Mouse (Mus musculus) embryonic facial prominence, embryonic 10.5 days (tissue): ENCODE measurements around the gene Parl. TPM values are rescaled to one million over a fixed set of nuclear protein-coding genes. Genes with fewer than 3 reads are reported as not detected.

ENCODE experiments used
- DNase-seq: peaks from one replicate; pipeline ENCODE4 v3.0.0-alpha.2; 2017; ENCODE audit warnings: low spot score
- H3K27ac ChIP-seq: fragments of 300-500 bp; sonication (generic); replicated peaks from 2 replicates; pipeline ENCODE4 v1.5.1; 2016; ENCODE audit warnings: mild to moderate bottlenecking
- H3K27me3 ChIP-seq: fragments of 300-500 bp; sonication (generic); replicated peaks from 2 replicates; pipeline ENCODE4 v1.6.1; 2016; ENCODE audit warnings: low read depth, mild to moderate bottlenecking; ENCODE audit not compliant: poor library complexity, severe bottlenecking
- H3K36me3 ChIP-seq: fragments of 300-500 bp; sonication (generic); replicated peaks from 2 replicates; pipeline ENCODE4 v1.6.1; 2016; ENCODE audit warnings: mild to moderate bottlenecking, moderate library complexity
- H3K4me1 ChIP-seq: fragments of 300-500 bp; sonication (generic); 2 replicates; pipeline ENCODE4 v1.6.1; 2016
- H3K4me3 ChIP-seq: fragments of 300-500 bp; sonication (generic); 2 replicates; pipeline ENCODE4 v1.5.1; 2016; ENCODE audit warnings: mild to moderate bottlenecking, moderate library complexity
- H3K9me3 ChIP-seq: fragments of 300-500 bp; sonication (generic); 2 replicates; pipeline ENCODE4 v1.6.1; 2016; ENCODE audit warnings: mild to moderate bottlenecking
- WGBS: fragments of 180-500 bp; shearing (Covaris S2); methylation state at CpG from one replicate; pipeline ENCODE4 v1.1.7; 2016; 5-methylcytosine and 5-hydroxymethylcytosine counted together
- polyA plus RNA-seq: library from polyadenylated mRNA; unstranded; fragments of >200 nt; fragmentation: Nextera tagmentation; extraction: Ambion mirVana; gene quantifications from 2 replicates; pipeline ENCODE4 v1.2.1, GENCODE M21; 2016

Gene Parl
- polyA plus RNA-seq, 1 experiment from 2014 or later, result 128 TPM

GRCm38 (mm10) chr16:20279395-20279794 is 22.8 kb downstream of the Parl start:
- no peaks in the 10 kb centered on the region for H3K9me3 ChIP-seq
- peaks cover 71% of the 10 kb centered on the region for H3K36me3 ChIP-seq
- no peak overlapping the region for H3K4me3 ChIP-seq
- H3K27ac ChIP-seq, result no peak overlapping the region
- no peaks in the 10 kb centered on the region for H3K4me1 ChIP-seq
- WGBS, result 95% methylated on average over 5 of the region's 5 CpGs
- DNase-seq, result no peak
- no peaks in the 10 kb centered on the region for H3K27me3 ChIP-seq

- Histone ChIP-seq H3K36me3 (peaks cover 7% of the 10 kb centered on the region), H3K27ac (no peak overlapping the region), H3K9me3 (no peaks in the 10 kb centered on the region), H3K4me1 (no peaks in the 10 kb centered on the region), H3K4me3 (no peak overlapping the region), H3K27me3 (no peaks in the 10 kb centered on the region)
- DNase-seq, result no peak
- 54% methylated on average over 3 of the region's 3 CpGs for whole genome bisulfite sequencing
Measured at GRCm38 (mm10) chr16:20272994-20273393, 29.2 kb downstream of the Parl start.

GRCm38 (mm10) chr16:20271339-20271738 is 30.8 kb downstream of the Parl start:
- H3K4me1 ChIP-seq, result no peaks in the 10 kb centered on the region
- H3K27me3 ChIP-seq, result no peaks in the 10 kb centered on the region
- H3K9me3 ChIP-seq, result no peaks in the 10 kb centered on the region
- DNase-seq, result no peak
- 86% methylated on average over 4 of the region's 4 CpGs for WGBS
- no peak overlapping the region for H3K27ac ChIP-seq
- no peaks in the 10 kb centered on the region for H3K36me3 ChIP-seq
- H3K4me3 ChIP-seq, result no peak overlapping the region

- WGBS, result 84% methylated on average over 7 of the region's 7 CpGs
- H3K27me3 ChIP-seq, result no peaks in the 10 kb centered on the region
- no peaks in the 10 kb centered on the region for H3K4me1 ChIP-seq
- H3K4me3 ChIP-seq, result no peak overlapping the region
- DNase-seq, result no peak
- no peaks in the 10 kb centered on the region for H3K36me3 ChIP-seq
- no peaks in the 10 kb centered on the region for H3K9me3 ChIP-seq
- no peak overlapping the region for H3K27ac ChIP-seq
Measured at GRCm38 (mm10) chr16:20265089-20265488, 37.1 kb downstream of the Parl start.

- DNase-seq, result no peak
- H3K9me3 ChIP-seq, result no peaks in the 10 kb centered on the region
- no peak overlapping the region for H3K4me3 ChIP-seq
- H3K36me3 ChIP-seq, result no peaks in the 10 kb centered on the region
- WGBS, result 82% methylated on average over 5 of the region's 5 CpGs
- no peaks in the 10 kb centered on the region for H3K4me1 ChIP-seq
- no peak overlapping the region for H3K27ac ChIP-seq
- H3K27me3 ChIP-seq, result no peaks in the 10 kb centered on the region
Measured at GRCm38 (mm10) chr16:20257926-20258325, 44.3 kb downstream of the Parl start.

GRCm38 (mm10) chr16:20248442-20249174 is 53.6 kb downstream of the Parl start:
- Histone ChIP-seq H3K4me3 (no peak overlapping the region), H3K27me3 (no peaks in the 10 kb centered on the region), H3K27ac (no peak overlapping the region), H3K9me3 (no peaks in the 10 kb centered on the region), H3K4me1 (no peaks in the 10 kb centered on the region), H3K36me3 (no peaks in the 10 kb centered on the region)
- DNase-seq, result no peak
- 88% methylated on average over 9 of the region's 9 CpGs for WGBS

GRCm38 (mm10) chr16:20247103-20247502 is 55.1 kb downstream of the Parl start:
- no peaks in the 10 kb centered on the region for H3K9me3 ChIP-seq
- no peak overlapping the region for H3K27ac ChIP-seq
- DNase-seq, result no peak
- peaks cover 5% of the 10 kb centered on the region for H3K27me3 ChIP-seq
- H3K4me3 ChIP-seq, result no peak overlapping the region
- no peaks in the 10 kb centered on the region for H3K4me1 ChIP-seq
- H3K36me3 ChIP-seq, result no peaks in the 10 kb centered on the region

- H3K4me3 ChIP-seq, result peak within 1 kb of the TSS; percentile 85
- peak; percentile 77 for DNase-seq
- WGBS, result 3% methylated on average over 90 of the region's 90 CpGs
- peaks cover 21% of the 10 kb centered on the region for H3K27me3 ChIP-seq
- peaks cover 8% of the 10 kb centered on the region for H3K4me1 ChIP-seq
- H3K36me3 ChIP-seq, result no peaks in the 10 kb centered on the region
- no peaks in the 10 kb centered on the region for H3K9me3 ChIP-seq
- peak within 1 kb of the TSS; percentile 87 for H3K27ac ChIP-seq
Measured at GRCm38 (mm10) chr16:20240468-20241414, 61.4 kb downstream of the Parl start, which contains the start of gene Map6d1. TSS of gene Map6d1 (minus strand) at chr16:20241358.

GRCm38 (mm10) chr16:20238646-20239045 is 63.5 kb downstream of the Parl start:
- DNase-seq, result no peak

GRCm38 (mm10) chr16:20237426-20237825 is 64.8 kb downstream of the Parl start:
- peaks cover 8% of the 10 kb centered on the region for H3K4me1 ChIP-seq
- DNase-seq, result no peak
- peaks cover 19% of the 10 kb centered on the region for H3K27me3 ChIP-seq
- no peak overlapping the region for H3K27ac ChIP-seq
- no peak overlapping the region for H3K4me3 ChIP-seq
- 58% methylated on average over 4 of the region's 4 CpGs for WGBS
- H3K36me3 ChIP-seq, result peaks cover 24% of the 10 kb centered on the region
- H3K9me3 ChIP-seq, result no peaks in the 10 kb centered on the region

More at GRCm38 (mm10) chr16:20238646-20239045, 63.5 kb downstream of the Parl start:
- H3K4me1 ChIP-seq, result peaks cover 8% of the 10 kb centered on the region
- no peaks in the 10 kb centered on the region for H3K9me3 ChIP-seq
- peaks cover 21% of the 10 kb centered on the region for H3K27me3 ChIP-seq
- peaks cover 11% of the 10 kb centered on the region for H3K36me3 ChIP-seq
- H3K4me3 ChIP-seq, result no peak overlapping the region
- WGBS, result 87% methylated on average over 4 of the region's 4 CpGs
- no peak overlapping the region for H3K27ac ChIP-seq

- WGBS, result 75% methylated on average over 4 of the region's 4 CpGs
Measured at GRCm38 (mm10) chr16:20234406-20234805, 67.8 kb downstream of the Parl start.

More at GRCm38 (mm10) chr16:20234406-20234805, 67.8 kb downstream of the Parl start:
- DNase-seq, result no peak
- Histone ChIP-seq H3K36me3 (peaks cover 51% of the 10 kb centered on the region), H3K4me1 (no peaks in the 10 kb centered on the region), H3K4me3 (no peak overlapping the region), H3K9me3 (no peaks in the 10 kb centered on the region), H3K27ac (no peak overlapping the region), H3K27me3 (0 out of 2 replicates have a peak, but pooled peaks cover 5% of the 10 kb centered on the region)
